Mouse (Mus musculus) left cerebral cortex, adult 2 months (tissue): ENCODE results near the gene F2. TPM values are rescaled to one million over a fixed set of nuclear protein-coding genes. Genes with fewer than 3 reads are reported as not detected.

Experiments
- DNase-seq, 2 experiments: peaks; one replicate each; pipeline ENCODE4 v3.0.0; 2021 to 2022; ENCODE audit warnings: low spot score in 2 of 2, mixed read lengths in 1 of 2; ENCODE audit errors: extremely low spot score in 1 of 2
- H3K27ac ChIP-seq: fragments of 200-600 bp; 2 replicates; pipeline ENCODE4 v1.8.1; 2022
- H3K4me3 ChIP-seq: fragments of 200-600 bp; 2 replicates; pipeline ENCODE4 v1.8.1; 2022
- CTCF ChIP-seq: fragments of 200-600 bp; IDR thresholded peaks from 2 replicates; pipeline ENCODE4 v1.8.1; 2022; ENCODE audit warnings: antibody characterized with exemption, mild to moderate bottlenecking, moderate library complexity
- intact Hi-C: fragments of 180-260 bp; cut with DNase I; formaldehyde crosslinking; loops from one replicate; pipeline ENCODE4 v1.15.1; 2025
- total RNA-seq, 2 experiments: library from RNA; stranded (reverse); gene quantifications; 2 replicates each; pipeline ENCODE4 v1.2.3; 2021

Gene F2
- total RNA-seq, 2 experiments from 2014 or later: 0.14 TPM; not detected in 1

- no peak for TF ChIP-seq CTCF
- Histone ChIP-seq H3K27ac (no peak overlapping the region), H3K4me3 (no peak overlapping the region)
- DNase-seq: no peak
- intact Hi-C loops: no loop called here
Observed at GRCm38 (mm10) chr2:91645354-91645753, 9.1 kb upstream of the F2 start.

- DNase-seq: no peak
- Histone ChIP-seq H3K27ac (no peak overlapping the region), H3K4me3 (no peak overlapping the region)
- TF ChIP-seq CTCF: no peak
- intact Hi-C loops: no loop called here
Observed at GRCm38 (mm10) chr2:91644021-91644420, 7.8 kb upstream of the F2 start.

- intact Hi-C loops: no loop called here
- TF ChIP-seq CTCF: no peak
- no peak overlapping the region for H3K27ac ChIP-seq
- no peak for DNase-seq
- H3K4me3 ChIP-seq: no peak overlapping the region
Observed at GRCm38 (mm10) chr2:91642825-91643415, 6.7 kb upstream of the F2 start.

GRCm38 (mm10) chr2:91638931-91639330, 2.7 kb upstream of the F2 start:
- intact Hi-C loops: no loop called here
- no peak for DNase-seq

GRCm38 (mm10) chr2:91636727-91637338, 619 bp upstream of the F2 start:
- DNase-seq: no peak
- H3K27ac ChIP-seq: no peak overlapping the region
- TF ChIP-seq CTCF: no peak
- intact Hi-C loops: no loop called here
- H3K4me3 ChIP-seq: no peak overlapping the region

More at GRCm38 (mm10) chr2:91638931-91639330, 2.7 kb upstream of the F2 start:
- H3K4me3 ChIP-seq: no peak overlapping the region
- H3K27ac ChIP-seq: no peak overlapping the region
- TF ChIP-seq CTCF: no peak

- H3K4me3 ChIP-seq: no peak overlapping the region
- DNase-seq: no peak
- intact Hi-C loops: no loop called here
- no peak overlapping the region for H3K27ac ChIP-seq
- no peak; the same call in 1 of the 2 replicates for TF ChIP-seq CTCF
Observed at GRCm38 (mm10) chr2:91635486-91635885, 728 bp downstream of the F2 start.

GRCm38 (mm10) chr2:91634841-91635240, 1.4 kb downstream of the F2 start:
- intact Hi-C loops: no loop called here
- no peak for TF ChIP-seq CTCF
- Histone ChIP-seq H3K4me3 (no peak overlapping the region), H3K27ac (no peak overlapping the region)
- DNase-seq: no peak

- DNase-seq: no peak
- no peak for TF ChIP-seq CTCF
- intact Hi-C loops: no loop called here
- H3K4me3 ChIP-seq: no peak overlapping the region
- H3K27ac ChIP-seq: no peak overlapping the region
Observed at GRCm38 (mm10) chr2:91633334-91633977, 2.8 kb downstream of the F2 start.

- no peak overlapping the region for H3K4me3 ChIP-seq
- intact Hi-C loops: no loop called here
- H3K27ac ChIP-seq: no peak overlapping the region
- TF ChIP-seq CTCF: no peak
- DNase-seq: no peak
Observed at GRCm38 (mm10) chr2:91632316-91632715, 3.9 kb downstream of the F2 start.

- no peak for DNase-seq
- Histone ChIP-seq H3K4me3 (no peak overlapping the region), H3K27ac (no peak overlapping the region)
- intact Hi-C loops: no loop called here
- TF ChIP-seq CTCF: no peak
Observed at GRCm38 (mm10) chr2:91631826-91632225, 4.4 kb downstream of the F2 start.

- Histone ChIP-seq H3K27ac (no peak overlapping the region), H3K4me3 (no peak overlapping the region)
- TF ChIP-seq CTCF: no peak
- intact Hi-C loops: no loop called here
- DNase-seq: no peak
Observed at GRCm38 (mm10) chr2:91630384-91630783, 5.8 kb downstream of the F2 start.

GRCm38 (mm10) chr2:91629682-91630081, 6.5 kb downstream of the F2 start:
- TF ChIP-seq CTCF: no peak; the same call in 1 of the 2 replicates
- Histone ChIP-seq H3K4me3 (no peak overlapping the region), H3K27ac (no peak overlapping the region)
- peak in 1 of 2 experiments; percentile 40 for DNase-seq
- intact Hi-C loops: no loop called here
